Mouse (Mus musculus) thymus, postnatal 0 days (tissue): ENCODE measurements around the gene Akap12. TPM values are rescaled to one million over a fixed set of nuclear protein-coding genes. Genes with fewer than 3 reads are reported as not detected.

Experiments used
- DNase-seq: peaks from one replicate; pipeline ENCODE4 v3.0.0-alpha.2; 2015; ENCODE audit warnings: low spot score
- polyA plus RNA-seq: library from polyadenylated mRNA; unstranded; fragments of >200 nt; fragmentation: Nextera tagmentation; extraction: Ambion mirVana; gene quantifications from 2 replicates; pipeline ENCODE4 v1.2.1, GENCODE M21; 2015

Akap12 gene
- polyA plus RNA-seq, 1 experiment from 2014 or later = 16.0 TPM

DNA sequence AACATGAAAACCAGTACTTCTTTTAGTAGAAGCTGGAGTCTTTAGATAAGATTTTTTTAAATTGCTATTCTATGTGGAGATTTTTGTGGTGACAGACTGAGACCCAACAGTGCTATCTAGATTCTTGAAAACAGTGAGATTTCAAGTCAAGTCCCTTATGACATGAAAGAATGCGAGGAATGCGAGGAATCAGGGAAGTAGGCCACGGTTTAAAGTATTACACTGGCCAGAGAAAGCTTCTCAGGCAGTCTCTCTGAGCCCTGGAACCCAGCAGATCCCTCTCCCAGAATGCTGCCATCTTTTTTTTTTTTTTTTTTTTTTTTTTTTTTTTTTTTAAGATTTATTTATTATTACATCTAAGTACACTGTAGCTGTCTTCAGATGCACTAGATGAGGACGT is 16.2 kb downstream of the Akap12 start:
- DNase-seq = no peak

DNA sequence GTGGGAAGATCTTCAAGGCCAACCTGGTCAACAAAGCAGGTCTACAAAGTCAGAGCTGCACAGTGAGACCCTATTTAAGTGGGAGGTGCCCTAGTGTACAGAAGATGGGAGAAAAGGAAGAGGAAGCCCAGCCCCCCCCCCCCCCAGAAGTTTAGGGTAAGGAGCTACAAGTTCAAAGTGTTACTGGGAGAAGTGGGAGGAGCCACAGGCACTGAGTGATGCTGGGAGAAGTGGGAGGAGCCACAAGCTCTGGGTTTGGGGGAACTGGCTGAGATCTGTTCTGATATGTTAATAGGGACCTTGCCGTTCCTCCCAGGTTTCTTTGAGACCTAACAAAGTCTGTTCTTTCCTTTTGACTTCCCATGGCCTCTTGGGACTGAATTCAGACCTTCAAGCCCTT is 18.6 kb downstream of the Akap12 start:
- no peak for DNase-seq

DNA sequence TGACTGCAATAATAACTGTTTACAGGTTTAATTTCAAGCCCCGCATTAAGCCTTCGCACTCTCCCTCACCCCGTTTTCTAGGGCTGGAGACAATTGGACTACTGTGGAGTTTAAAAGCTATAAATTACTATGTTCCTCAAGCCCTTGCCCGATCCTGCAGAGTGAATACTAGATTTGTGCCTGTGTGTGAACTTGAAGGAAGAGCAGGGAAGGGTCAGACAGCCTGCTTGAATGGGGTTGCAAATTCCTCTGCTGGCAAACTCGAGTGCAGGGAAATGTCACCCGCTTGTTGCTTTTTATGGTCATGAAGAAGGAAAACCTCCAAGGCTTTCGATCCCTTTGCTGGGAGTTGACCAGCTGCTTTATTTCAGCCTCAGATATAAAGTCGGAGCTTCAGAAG is 19.6 kb downstream of the Akap12 start:
- DNase-seq = no peak

DNA sequence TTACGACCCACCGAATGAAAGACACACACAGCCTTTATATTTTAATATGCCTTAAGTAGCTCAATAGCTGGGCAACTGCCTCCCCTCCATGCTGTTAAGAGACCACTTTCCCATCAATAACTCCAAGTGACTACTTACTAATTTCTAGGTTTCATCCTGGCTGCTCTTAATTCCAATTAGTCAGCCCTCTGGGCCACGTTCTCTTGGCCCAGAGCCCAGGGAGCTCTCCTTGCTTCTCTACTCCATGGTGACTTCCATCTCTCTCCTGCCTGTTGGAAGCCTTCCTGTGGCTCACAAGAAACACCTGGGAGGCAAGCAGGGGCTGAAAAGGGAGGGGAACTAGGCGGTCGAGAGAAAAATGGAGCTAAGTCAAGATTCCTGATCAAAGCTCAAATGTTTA is 23.0 kb downstream of the Akap12 start:
- no peak for DNase-seq

DNA sequence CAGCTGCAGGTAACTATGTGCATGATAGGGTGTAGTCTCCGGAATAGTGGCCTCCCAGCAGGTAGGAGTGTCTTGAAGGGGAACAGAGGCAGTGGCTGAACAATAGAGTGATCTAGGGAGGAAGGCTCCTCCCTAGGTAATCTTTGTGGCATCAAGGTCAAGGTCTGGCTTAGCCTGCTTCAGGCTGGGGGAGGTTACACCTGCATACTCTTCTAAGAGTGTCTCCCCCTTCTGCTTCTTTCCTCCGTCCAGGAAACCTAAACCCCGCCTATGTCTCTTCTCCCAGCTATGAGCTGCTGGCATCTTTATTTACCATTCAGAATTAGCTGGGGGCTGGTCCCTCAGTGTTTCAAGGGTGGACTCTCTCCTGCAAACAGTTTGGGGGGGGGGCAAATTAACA is 23.5 kb downstream of the Akap12 start:
- DNase-seq = no peak

DNA sequence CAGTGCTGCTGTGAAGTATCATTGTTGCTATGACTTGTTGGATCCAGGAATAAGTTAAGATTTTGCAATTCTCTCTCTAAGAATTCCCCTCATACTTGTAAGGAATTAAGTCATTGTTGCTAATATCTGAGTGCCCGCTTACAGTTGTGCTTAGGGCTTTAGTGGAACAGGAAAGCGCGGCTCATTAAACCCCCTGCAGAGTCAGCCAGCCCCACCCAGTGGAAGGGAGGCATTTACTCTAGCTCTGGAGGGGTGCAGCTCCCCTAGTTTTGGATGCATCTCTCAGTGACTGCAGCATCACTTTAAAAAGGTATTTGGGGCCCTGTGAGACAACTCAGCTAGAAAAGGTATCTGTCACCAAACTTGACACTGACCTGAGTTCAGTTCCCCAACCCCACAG is 24.0 kb downstream of the Akap12 start:
- no peak for DNase-seq

DNA sequence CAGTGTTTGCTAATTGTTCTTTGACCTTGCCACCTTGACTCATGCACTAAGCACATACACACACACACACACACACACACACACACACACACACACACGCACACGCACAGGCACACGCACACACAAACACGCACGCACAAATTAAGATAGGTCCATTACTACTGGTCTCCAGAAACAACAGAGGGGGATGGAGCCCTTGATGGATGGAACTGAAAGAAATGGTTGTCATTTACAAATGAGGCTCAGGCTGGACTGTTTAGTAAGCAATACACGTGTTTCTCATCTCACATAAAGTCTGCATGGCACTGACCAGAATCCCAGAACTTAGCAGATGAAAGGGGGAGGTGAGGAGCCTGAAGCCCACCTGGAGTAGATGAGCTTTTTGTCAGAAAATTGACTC is 24.4 kb downstream of the Akap12 start:
- no peak for DNase-seq

DNA sequence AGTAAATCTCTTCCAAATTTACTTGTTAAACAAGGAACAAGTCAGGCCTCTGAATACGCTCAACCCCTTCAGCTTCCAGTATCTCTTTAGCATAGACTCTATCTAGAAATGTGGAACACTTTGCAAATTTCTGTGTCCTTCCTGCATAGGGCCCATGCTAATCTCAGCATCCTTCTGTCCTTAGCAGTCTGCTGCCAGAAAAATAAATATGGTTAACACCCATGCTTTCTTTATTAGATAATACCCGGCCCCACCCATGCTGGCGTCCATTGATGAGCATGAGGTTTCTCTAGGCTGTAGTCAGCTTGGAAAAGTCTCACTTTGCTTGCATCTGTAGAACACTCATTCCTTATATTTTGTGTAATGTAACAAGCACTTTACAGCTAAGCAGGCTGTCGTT is 27.2 kb downstream of the Akap12 start:
- DNase-seq = no peak

DNA sequence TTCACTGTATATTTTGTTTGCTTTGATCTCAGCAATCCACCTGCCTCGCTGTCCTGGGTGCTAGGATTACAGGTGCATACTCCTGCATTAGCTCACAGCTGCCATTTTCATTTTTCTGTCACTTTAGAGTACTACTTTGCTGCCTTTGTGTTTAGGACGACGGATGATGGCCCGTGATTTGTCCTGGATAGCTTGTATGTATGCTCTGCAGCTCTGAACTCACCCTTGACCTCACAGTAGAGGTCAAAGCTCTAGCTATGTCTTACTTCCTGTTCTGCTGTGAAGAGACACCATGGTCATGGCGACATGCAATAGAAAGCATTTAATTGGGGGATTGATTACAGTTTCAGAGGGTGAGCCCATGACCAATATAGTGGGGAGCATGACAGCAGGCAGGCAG is 37.4 kb downstream of the Akap12 start:
- DNase-seq = no peak

DNA sequence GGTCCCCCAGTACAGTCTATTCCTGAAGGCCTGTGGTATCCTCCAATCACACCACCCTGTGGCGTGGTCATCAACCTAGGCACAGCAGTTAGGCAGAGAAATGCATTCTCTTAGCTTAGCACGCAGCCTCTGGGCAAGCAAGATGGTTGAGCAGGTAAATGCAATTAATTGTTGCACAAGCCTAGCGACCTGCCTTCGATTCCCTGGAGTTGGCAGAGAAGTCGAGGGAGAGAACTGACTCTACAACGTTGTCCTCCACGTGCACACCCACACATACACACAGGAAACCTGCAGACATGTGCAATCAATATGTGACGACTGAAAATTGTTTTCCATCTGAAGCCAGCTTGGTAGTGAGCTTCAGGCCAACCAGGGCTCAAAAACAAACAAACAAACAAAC is 57.7 kb downstream of the Akap12 start:
- DNase-seq = no peak

DNA sequence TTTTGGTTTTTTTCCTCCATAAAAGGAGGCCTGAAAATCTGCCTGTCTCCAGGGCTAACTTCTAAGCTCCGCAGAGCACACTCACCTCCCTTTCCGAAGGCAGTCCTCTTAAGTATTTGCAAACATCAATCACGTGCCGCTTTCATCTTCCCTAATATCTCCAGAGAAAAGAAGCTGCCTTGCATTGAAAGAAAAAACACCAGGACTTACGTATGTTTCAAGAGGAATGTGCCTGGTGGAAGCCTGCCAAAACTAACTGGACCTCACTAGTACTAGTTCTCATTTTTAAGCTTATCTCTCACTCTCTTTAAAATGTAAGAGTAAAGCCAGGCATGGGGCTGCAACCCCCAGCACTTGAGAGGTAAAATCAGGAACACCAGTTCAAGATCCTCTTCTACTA is 59.4 kb downstream of the Akap12 start:
- no peak for DNase-seq

DNA sequence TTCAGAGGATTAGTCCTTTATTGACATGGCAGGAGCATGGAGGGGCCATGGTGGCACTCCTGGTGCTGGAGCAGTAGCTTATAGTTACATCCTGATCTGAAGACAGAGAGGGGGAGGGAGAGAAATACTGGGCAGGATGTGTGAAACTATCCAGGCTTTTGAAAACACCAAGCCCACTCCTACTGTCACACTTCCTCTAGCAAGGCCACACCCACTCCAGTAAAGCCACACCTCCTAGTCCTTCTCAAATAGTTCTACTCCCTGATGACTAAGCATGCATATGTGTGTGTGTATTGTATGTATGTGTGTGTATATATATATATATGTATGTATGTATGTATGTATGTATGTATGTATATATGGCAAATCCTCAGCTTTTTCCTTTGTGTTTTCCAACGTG is 61.5 kb downstream of the Akap12 start:
- no peak for DNase-seq

DNA sequence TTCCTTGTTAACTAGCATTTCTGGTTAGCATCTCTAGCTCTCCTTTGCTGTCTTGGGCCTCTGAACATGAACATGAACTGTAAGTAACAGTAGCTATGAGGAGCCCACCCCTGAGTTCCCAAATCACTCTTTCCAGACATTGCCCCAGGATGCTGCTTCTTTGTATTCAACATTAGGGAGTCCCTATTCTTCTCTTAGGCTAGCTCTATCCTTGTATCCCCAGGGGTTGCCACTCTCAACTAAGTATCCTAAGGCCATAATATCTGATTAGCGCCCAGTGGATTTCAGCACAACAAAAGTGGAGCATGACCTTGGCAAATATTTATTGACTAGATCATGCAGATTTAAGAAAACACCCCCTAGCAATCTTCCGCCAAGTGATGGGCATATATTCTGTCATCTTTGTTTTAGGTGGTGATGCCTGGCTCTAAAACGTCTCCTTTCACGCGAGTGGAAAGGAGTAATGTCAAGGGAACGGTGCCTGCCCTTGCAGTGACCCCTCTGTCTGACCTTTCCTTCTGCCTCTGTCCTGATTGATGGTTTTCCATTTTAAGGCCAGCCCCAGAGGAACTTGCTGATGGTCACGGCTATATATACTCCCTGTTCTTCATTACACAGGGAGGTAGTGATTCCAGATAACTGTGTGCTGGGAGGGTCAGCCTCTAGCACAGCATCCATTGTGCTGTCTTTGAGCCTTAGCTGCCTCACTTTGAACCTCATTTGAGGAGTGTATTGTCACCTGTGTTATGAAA is 66.2 kb downstream of the Akap12 start:
- no peak for DNase-seq

DNA sequence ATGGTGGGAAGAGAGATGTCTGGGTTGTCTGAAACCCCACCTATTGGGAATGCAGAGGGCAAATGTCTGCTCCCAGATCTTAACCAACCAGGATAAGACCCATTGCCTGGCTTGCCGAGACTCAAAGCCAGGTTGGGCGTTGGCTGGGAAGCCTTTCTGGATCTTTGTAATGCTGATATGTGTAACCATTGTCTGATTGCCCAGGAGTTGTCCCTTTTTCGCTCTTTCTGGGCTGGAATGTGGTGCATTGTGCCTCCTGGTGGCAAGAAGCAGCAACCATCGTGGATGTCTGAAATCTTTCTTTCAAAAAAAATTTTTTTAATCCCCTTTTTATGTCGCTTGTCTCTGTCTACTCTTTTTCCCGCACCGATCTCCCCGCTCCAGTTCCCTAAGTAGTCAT is 67.1 kb downstream of the Akap12 start:
- peak; percentile 65 for DNase-seq

DNA sequence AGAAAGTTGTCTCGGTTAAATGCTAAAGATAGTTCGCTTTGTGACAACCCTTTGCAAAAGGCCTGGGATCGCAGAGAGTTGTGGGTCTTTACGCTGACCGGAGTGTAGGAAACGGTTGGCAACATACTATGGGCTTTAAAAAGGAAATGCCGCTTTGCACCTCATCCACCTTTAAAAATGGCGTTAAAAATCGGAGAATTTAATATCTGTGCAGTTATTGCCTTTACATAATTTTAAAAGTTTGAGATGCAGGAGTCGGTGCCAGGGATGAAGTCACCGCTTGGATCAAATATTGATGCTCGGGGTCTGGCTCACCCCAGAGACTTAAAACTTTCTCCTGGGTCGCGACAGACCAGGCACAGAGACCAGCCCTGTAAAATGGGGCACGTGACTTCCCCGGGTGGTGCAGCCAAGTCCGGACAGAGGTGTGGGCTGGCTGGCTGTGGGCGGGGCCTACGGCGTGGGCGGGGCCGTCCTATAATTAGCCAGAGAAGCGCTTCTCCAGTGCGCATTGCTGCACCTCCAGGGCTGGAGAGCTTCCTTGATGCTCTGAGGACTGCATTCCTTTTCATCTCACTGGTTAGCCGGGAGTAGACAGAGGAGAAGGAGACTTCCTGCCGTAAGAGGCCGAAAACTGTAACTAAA is 68.0 kb downstream of the Akap12 start:
- peak; percentile 45 for DNase-seq

DNA sequence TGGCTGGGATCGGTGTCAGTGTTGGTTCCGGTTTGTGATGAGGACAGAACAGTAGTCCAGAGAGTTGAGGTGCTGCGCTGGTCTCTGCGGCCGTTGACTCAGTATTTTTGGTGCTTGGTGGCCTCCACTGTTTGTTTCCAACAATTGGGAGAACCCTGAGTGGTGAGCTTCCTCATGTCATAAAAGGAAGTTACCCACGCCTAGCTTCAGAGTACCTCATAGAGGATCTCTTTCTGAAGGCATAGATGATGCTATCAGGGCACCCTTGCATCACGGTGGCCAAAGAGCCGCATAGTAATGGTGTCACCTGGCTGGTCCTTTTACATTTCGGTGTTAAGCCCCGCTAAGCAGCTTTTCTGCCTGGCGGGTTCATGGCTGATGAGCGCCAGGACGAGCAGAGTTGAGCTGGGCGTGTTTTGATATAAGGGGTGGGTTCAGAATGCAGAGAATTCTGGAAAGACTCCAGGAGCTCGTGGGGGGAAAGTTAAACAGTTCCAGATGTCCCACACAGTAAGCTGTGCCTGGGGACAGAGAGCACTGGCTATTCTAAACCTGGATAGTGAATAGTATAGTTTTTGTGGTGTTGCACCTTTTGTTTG is 72.8 kb downstream of the Akap12 start:
- no peak for DNase-seq

DNA sequence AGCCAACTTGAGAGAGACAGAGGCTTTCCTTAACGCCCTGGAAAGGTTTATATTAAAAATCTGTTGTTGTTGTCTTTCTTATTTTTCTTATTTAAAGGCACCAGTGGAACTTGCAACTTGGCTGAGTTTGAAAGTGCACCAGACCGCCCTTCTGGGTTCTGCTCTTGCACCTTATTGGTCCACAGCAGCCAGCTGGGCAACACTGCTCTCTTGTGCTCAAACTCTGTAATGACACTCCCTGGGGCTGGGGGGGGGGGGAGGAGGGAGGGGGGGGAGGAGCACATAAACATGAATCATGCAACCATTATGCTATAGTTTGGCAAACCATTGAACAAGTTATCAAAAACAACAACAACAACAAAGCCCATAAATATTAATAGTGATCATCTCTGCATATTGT is 75.2 kb downstream of the Akap12 start:
- DNase-seq = peak; percentile 67

DNA sequence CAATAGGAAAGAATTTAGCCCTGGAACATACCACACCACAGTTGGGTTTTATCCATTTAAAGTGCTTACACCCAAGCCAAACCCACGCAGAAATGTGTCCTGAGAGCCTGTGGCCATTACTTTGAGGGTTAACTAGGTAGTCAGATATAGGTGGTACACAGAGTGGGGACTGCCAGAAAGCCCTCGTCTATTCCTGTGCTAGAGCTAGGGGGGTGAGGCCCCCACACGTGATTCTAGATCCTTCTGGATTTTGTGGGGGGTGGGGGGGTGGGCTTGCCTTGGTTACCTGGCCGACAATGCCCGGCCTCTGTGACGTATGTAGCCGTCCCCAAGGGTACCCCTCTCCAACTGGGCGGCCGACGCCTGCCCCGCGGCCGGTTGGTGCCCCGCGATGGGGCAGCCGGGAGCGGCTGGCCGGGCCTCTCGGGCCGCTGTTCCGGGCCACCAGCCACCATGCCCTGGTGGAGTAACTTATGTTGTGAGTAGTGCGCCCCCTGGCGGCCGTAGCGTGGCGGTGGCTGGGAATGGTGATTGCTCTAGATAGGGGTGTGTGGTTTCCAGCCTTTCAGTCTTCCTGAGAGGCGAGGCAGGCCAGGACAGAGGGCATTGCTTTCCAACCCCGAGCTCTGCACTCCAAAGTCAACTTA is 80.4 kb downstream of the Akap12 start:
- peak; percentile 87 for DNase-seq

DNA sequence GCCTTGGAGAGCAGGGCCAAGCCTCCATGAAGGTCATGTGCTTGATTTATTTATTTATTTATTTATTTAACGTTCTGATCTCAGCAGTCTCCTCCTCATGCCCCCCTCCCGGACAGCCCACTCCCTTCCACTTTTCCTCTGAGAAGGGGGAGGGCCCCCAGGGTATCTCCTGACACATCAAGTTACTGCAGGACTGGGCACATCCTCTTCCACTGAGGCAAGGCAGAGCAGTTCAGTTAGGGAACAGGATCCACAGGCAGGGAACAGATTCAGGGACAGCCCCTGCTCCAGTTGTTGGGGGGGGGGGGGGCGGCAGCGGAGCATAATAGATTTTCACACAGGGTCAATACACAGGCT is 80.9 kb downstream of the Akap12 start:
- DNase-seq = no peak

DNA sequence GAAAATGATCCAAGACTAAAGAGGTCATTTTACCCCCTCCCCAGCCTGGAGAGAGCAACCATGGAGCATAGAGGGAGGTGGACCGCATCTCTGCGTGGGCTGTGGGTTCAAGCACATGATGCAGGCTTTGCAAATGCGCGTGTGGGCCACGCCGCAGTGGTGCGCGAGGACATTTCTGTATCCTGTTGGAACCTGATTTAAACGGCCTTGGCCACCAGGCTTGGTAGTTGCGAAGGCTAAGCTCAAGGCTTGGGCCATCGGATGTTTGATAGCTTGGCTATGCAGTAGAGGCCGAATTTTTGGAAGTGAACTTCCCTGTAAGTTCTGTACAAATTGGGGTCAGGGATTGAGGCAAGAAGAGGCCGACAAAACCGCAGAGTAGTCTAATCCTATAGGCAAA is 81.4 kb downstream of the Akap12 start:
- no peak for DNase-seq

DNA sequence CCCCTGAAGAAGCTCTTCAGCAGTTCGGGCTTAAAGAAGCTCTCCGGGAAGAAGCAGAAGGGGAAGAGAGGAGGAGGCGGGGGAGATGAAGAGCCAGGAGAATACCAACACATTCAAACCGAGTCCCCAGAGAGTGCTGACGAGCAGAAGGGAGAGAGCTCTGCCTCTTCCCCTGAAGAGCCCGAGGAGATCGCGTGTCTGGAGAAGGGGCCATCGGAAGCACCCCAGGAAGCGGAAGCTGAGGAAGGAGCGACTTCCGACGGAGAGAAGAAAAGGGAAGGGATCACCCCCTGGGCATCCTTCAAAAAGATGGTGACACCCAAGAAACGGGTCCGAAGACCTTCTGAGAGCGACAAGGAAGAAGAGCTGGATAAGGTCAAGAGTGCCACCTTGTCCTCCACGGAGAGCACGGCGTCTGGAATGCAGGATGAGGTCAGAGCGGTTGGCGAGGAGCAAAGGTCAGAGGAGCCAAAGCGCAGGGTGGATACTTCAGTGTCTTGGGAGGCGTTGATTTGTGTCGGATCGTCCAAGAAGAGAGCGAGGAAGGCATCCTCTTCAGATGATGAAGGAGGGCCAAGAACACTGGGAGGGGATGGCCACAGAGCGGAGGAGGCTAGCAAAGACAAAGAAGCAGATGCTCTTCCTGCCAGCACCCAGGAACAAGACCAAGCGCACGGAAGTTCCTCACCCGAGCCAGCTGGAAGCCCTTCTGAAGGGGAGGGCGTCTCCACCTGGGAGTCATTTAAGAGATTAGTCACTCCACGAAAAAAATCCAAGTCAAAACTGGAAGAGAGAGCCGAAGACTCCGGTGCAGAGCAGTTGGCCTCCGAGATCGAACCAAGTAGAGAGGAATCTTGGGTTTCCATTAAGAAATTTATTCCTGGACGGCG is 88.4 kb downstream of the Akap12 start:
- no peak for DNase-seq
